11 mouse cellular contexts compared by ENCODE assay signal in the genomic region with DNA sequence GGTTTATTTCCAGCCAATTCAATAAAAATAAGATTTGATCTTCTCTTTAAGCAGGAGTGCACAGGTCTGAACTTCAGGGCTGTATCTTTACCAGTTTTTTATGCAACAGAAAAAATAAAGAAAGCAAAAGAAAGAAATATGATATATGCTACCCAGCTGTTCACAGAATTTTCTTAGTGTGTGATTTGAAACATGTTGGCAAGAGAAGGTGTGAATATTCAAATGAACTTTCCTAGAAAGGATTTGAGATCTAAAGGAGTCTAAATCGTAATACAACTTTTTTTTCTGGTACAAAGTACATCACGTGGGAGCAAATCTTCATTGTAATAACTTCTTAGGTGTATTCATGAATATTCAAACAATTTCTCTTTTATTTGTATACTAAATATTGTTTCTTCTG.
"Had no signal": no experiment of that assay in that cellular context is flagged by ENCODE, and none has a peak within 500 bp of the region (broad histone marks: within the 10 kb centered on the region; RNA-seq: fewer than 3 reads in every experiment).

No protein-coding gene starts in this region.

- DNase-seq: kidney, adult 2 months; kidney, postnatal 36 days; layer of hippocampus, postnatal 36 days; left cerebral cortex, postnatal 4 days; liver, postnatal 0 days; lung, embryonic 14.5 days; retina, postnatal 1 day; thymus, postnatal 25 days had no signal

- ATAC-seq: intestine, postnatal 0 days; liver, postnatal 0 days; lung, postnatal 0 days; midbrain, embryonic 15.5 days had no signal
